Mouse (Mus musculus) liver, adult 2 months (tissue): ENCODE measurements around the gene Wipf2. TPM values are rescaled to one million over a fixed set of nuclear protein-coding genes. Genes with fewer than 3 reads are reported as not detected.

Experiments used
- DNase-seq: peaks from one replicate; pipeline ENCODE4 v3.0.0-alpha.2; 2011; ENCODE audit warnings: low read depth, low spot score; ENCODE audit errors: extremely low read depth
- H3K27ac ChIP-seq: fragments of 200-500 bp; replicated peaks from 2 replicates; pipeline ENCODE4 v1.5.1; 2012; ENCODE audit warnings: low read depth, mild to moderate bottlenecking, control low read depth, inconsistent platforms, low read length; ENCODE audit not compliant: insufficient read depth
- H3K27me3 ChIP-seq: fragments of 200-500 bp; 2 replicates; pipeline ENCODE4 v1.6.1; 2012; ENCODE audit warnings: mild to moderate bottlenecking, moderate library complexity, low read length, inconsistent platforms; ENCODE audit not compliant: control insufficient read depth, insufficient read depth
- H3K36me3 ChIP-seq: fragments of 200-500 bp; 2 replicates; pipeline ENCODE4 v1.6.1; 2012; ENCODE audit warnings: low read length, inconsistent platforms; ENCODE audit not compliant: control insufficient read depth, insufficient read depth
- H3K4me1 ChIP-seq: fragments of 200-500 bp; 2 replicates; pipeline ENCODE4 v1.6.1; 2011; ENCODE audit warnings: low read length; ENCODE audit not compliant: control insufficient read depth, insufficient read depth
- H3K4me3 ChIP-seq: fragments of 200-500 bp; 2 replicates; pipeline ENCODE4 v1.5.1; 2011; ENCODE audit warnings: low read depth, mild to moderate bottlenecking, control low read depth, low read length, moderate library complexity; ENCODE audit not compliant: insufficient read depth
- H3K79me2 ChIP-seq: fragments of 200-500 bp; 2 replicates; pipeline ENCODE4 v1.6.1; 2012; ENCODE audit warnings: inconsistent platforms, mild to moderate bottlenecking, low read length, moderate library complexity; ENCODE audit not compliant: control insufficient read depth, insufficient read depth
- H3K9ac ChIP-seq: fragments of 200-500 bp; 2 replicates; pipeline ENCODE4 v1.6.1; 2012; ENCODE audit warnings: low read depth, mild to moderate bottlenecking, control low read depth, inconsistent platforms, low read length
- CTCF ChIP-seq: fragments of 200-500 bp; IDR thresholded peaks from 2 replicates; pipeline ENCODE4 v1.5.1; 2011; ENCODE audit warnings: low read depth, low read length, control low read depth
- POLR2A ChIP-seq: fragments of 200-500 bp; IDR thresholded peaks from 2 replicates; pipeline ENCODE4 v1.6.1; 2011; ENCODE audit warnings: low read length, control low read depth; ENCODE audit not compliant: insufficient read depth; ENCODE audit errors: extremely low read depth
- WGBS: fragments of 180-500 bp; shearing (Covaris S2); methylation state at CpG from one replicate; pipeline ENCODE4 v1.1.7; 2018; 5-methylcytosine and 5-hydroxymethylcytosine counted together
- polyA plus RNA-seq: library from polyadenylated mRNA; depleted of rRNA; stranded (reverse); fragments of >200 nt; gene quantifications from 2 replicates; pipeline ENCODE4 v1.2.3, GENCODE M21; 2012; rRNA removed
- total RNA-seq: library from RNA; depleted of rRNA; stranded (reverse); fragments of >200 nt; gene quantifications from 2 replicates; pipeline ENCODE4 v1.2.3, GENCODE M21; 2014; rRNA removed

The Wipf2 gene
- total and polyA plus RNA-seq, 2 experiments: 1.5 to 3.1 TPM

DNA sequence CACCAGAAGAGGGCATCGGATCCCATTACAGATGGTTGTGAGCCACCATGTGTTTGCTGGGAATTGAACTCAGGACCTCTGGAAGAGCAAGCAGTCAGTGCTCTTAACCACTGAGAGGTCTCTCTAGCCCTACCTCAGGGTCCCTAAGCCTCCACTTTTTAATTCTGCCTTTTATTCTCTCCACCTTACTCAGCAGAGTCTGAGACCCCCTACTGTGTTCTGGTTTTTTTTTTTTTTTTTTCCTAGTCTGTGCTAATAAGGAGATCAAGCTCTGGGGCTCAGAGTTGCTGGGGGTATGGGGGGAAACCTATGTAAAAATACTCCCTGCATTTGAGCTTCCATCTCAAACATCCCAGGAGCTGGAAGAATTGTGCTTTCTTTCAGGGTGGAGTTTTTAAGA lies 88.7 kb downstream of the Wipf2 start:
- 81% methylated on average over 1 of the region's 1 CpGs for WGBS
- TF ChIP-seq POLR2A (no peak), CTCF (no peak)
- peaks cover 52% of the 10 kb centered on the region for H3K4me1 ChIP-seq
- no peaks in the 10 kb centered on the region for H3K27me3 ChIP-seq
- no peaks in the 10 kb centered on the region for H3K36me3 ChIP-seq
- H3K9ac ChIP-seq: no peak overlapping the region
- DNase-seq: no peak
- H3K79me2 ChIP-seq: peaks cover 17% of the 10 kb centered on the region; the same call in 1 of the 2 replicates
- H3K4me3 ChIP-seq: no peak overlapping the region
- no peak overlapping the region for H3K27ac ChIP-seq

DNA sequence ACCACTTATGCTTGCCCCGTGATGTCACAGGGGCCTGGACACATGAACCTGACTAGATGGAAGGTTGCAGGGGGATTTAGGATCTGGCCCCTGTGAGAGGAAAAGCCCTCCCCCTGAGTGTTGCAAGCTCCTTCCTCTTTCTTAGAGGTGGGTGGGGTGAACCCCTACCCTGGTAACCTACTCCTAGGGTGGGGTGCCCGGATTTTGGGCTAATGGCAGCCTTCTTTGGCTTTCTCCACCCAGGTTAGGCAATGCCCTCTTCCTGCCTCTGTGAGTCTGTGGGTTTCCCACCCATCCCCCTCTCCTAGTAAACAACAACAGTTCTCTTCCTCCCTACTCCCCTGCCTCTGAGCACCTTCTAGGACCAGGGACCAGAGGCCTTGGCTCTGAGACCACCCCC lies 89.3 kb downstream of the Wipf2 start:
- H3K4me1 ChIP-seq: peaks cover 48% of the 10 kb centered on the region
- H3K9ac ChIP-seq: no peak overlapping the region
- TF ChIP-seq CTCF: no peak
- no peak for TF ChIP-seq POLR2A
- DNase-seq: no peak
- no peaks in the 10 kb centered on the region for H3K36me3 ChIP-seq
- H3K27me3 ChIP-seq: no peaks in the 10 kb centered on the region
- WGBS: 49% methylated on average over 2 of the region's 2 CpGs
- no peak overlapping the region for H3K4me3 ChIP-seq
- H3K79me2 ChIP-seq: peaks cover 17% of the 10 kb centered on the region; the same call in 1 of the 2 replicates
- H3K27ac ChIP-seq: no peak overlapping the region

DNA sequence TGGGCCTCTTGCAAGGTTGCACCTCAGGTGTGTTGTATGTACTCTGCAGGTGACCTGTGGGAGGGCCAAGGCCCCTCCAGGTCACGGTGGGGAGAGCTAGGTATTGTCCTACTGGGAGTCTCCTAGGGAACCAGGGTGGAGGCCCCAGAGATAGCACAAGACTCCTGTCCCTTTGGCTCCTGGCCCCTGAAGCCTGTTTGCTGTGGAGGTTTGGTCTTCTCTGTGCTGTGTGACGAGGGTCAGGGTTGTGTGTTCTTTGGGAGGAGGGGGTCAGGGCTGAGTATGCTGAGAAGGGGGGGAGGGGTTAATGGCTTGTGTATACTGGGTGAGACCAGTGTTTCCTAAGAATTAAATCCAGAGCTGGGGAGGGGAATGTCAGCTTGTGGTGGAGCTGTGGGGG lies 89.9 kb downstream of the Wipf2 start:
- Histone ChIP-seq H3K27ac (no peak overlapping the region), H3K4me1 (peaks cover 44% of the 10 kb centered on the region), H3K9ac (no peak overlapping the region), H3K36me3 (no peaks in the 10 kb centered on the region), H3K79me2 (peaks cover 17% of the 10 kb centered on the region; the same call in 1 of the 2 replicates), H3K27me3 (no peaks in the 10 kb centered on the region), H3K4me3 (no peak overlapping the region)
- peak; percentile 61 for DNase-seq
- TF ChIP-seq POLR2A (no peak), CTCF (no peak)
- 18% methylated on average over 2 of the region's 2 CpGs for WGBS

DNA sequence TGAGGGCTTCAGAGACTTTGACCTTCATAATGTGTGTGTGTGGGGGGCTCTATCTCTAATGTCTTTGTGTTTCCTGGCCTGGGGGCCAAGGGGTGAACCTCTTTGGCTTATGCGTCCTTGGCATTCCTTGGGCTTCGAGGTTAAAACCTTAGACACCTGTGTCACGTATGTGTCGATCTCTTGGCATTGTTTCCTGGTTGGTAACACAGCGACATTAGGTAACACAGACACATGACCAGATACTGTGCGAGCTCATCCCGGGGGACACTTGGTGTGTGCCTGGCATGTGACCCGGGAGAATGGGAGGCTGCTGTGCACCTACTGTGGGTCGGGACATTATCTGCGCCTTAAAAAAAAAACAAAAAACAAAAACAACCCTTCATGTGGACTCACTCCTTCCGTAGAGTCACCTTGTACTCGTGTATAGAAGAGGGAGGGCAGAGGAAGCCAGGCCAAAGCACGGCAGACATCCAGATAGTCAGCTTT lies 90.4 kb downstream of the Wipf2 start:
- Histone ChIP-seq H3K79me2 (peaks cover 17% of the 10 kb centered on the region; the same call in 1 of the 2 replicates), H3K9ac (peak overlapping the region; percentile 45), H3K4me1 (peaks cover 42% of the 10 kb centered on the region), H3K36me3 (no peaks in the 10 kb centered on the region), H3K4me3 (no peak overlapping the region), H3K27ac (peak overlapping the region; percentile 72), H3K27me3 (no peaks in the 10 kb centered on the region)
- 5% methylated on average over 13 of the region's 13 CpGs for WGBS
- peak; percentile 90 for DNase-seq
- TF ChIP-seq POLR2A: no peak
- TF ChIP-seq CTCF: no peak

DNA sequence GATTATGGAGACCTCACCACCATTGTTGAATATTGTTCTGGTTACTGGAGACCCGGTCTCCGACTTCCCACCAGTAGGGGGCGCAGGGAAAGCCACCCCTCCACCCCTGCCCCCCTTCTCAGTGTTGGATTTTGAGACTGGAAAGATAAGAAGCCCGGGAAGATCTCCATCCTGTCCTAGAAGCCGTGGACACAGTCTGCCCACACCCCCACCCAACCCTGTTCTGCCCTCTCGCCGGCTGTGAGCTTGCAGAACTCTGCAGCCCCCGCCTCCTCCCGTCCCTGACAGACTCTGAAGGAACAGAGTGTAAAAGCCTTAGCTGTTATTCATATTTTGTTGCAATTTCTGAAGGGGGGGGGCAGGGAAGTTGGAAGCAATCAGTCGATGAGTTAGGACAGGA lies 90.9 kb downstream of the Wipf2 start:
- no peak overlapping the region for H3K4me3 ChIP-seq
- no peaks in the 10 kb centered on the region for H3K36me3 ChIP-seq
- H3K79me2 ChIP-seq: peaks cover 14% of the 10 kb centered on the region; the same call in 1 of the 2 replicates
- no peak overlapping the region for H3K27ac ChIP-seq
- H3K9ac ChIP-seq: no peak overlapping the region; the same call in 1 of the 2 replicates
- DNase-seq: peak; percentile 37
- 18% methylated on average over 10 of the region's 10 CpGs for WGBS
- TF ChIP-seq POLR2A (no peak), CTCF (peak; percentile 77)
- no peaks in the 10 kb centered on the region for H3K27me3 ChIP-seq
- peaks cover 42% of the 10 kb centered on the region for H3K4me1 ChIP-seq

Other genes with a start within 250 kb of the Wipf2 start
- not detected in 2 replicates for gene Gm12355, start 238.0 kb upstream of the Wipf2 start, total RNA-seq
- gene Gm12355, start 238.0 kb upstream of the Wipf2 start, polyA plus RNA-seq: not detected in 2 replicates
- gene Gsdma3, start 237.3 kb upstream of the Wipf2 start, total RNA-seq: not detected in 2 replicates
- not detected in 2 replicates for gene Gsdma3, start 237.3 kb upstream of the Wipf2 start, polyA plus RNA-seq
- not detected in 2 replicates for gene Gsdma2, start 216.9 kb upstream of the Wipf2 start, total RNA-seq
- not detected in 2 replicates for gene Gsdma2, start 216.9 kb upstream of the Wipf2 start, polyA plus RNA-seq
- gene Gsdma, start 199.3 kb upstream of the Wipf2 start, total RNA-seq: not detected in 2 replicates
- gene Gsdma, start 199.3 kb upstream of the Wipf2 start, polyA plus RNA-seq: not detected in 2 replicates
- 54.6 and 69.7 TPM in 2 replicates for gene Psmd3, start 181.1 kb upstream of the Wipf2 start, total RNA-seq
- gene Psmd3, start 181.1 kb upstream of the Wipf2 start, polyA plus RNA-seq: 158 TPM in 2 replicates
- not detected in 2 replicates for gene Csf3, start 162.4 kb upstream of the Wipf2 start, total RNA-seq
- 0.07 TPM in 1 of 2 replicates, not detected in the other for gene Csf3, start 162.4 kb upstream of the Wipf2 start, polyA plus RNA-seq
- gene Med24, start 134.2 kb upstream of the Wipf2 start, total RNA-seq: 3.9 and 6.2 TPM in 2 replicates
- 16.2 and 23.2 TPM in 2 replicates for gene Med24, start 134.2 kb upstream of the Wipf2 start, polyA plus RNA-seq
- gene Thra, start 123.0 kb upstream of the Wipf2 start, total RNA-seq: 5.5 and 8.9 TPM in 2 replicates
- 13.6 and 14.9 TPM in 2 replicates for gene Thra, start 123.0 kb upstream of the Wipf2 start, polyA plus RNA-seq
- 19.0 and 45.4 TPM in 2 replicates for gene Nr1d1, start 88.3 kb upstream of the Wipf2 start, total RNA-seq
- 75.4 and 106 TPM in 2 replicates for gene Nr1d1, start 88.3 kb upstream of the Wipf2 start, polyA plus RNA-seq
- 15.5 and 17.7 TPM in 2 replicates for gene Msl1, start 68.1 kb upstream of the Wipf2 start, total RNA-seq
- gene Msl1, start 68.1 kb upstream of the Wipf2 start, polyA plus RNA-seq: 17.0 and 17.2 TPM in 2 replicates
- gene Casc3, start 58.7 kb upstream of the Wipf2 start, total RNA-seq: 3.6 and 6.6 TPM in 2 replicates
- gene Casc3, start 58.7 kb upstream of the Wipf2 start, polyA plus RNA-seq: 11.2 and 12.5 TPM in 2 replicates
- gene Rapgefl1, start 26.9 kb upstream of the Wipf2 start, total RNA-seq: 0.13 and 0.18 TPM in 2 replicates
- gene Rapgefl1, start 26.9 kb upstream of the Wipf2 start, polyA plus RNA-seq: 1.4 and 1.9 TPM in 2 replicates
- gene Cdc6, start 44.2 kb downstream of the Wipf2 start, total RNA-seq: 0.09 and 0.20 TPM in 2 replicates
- 0.07 TPM in 1 of 2 replicates, not detected in the other for gene Cdc6, start 44.2 kb downstream of the Wipf2 start, polyA plus RNA-seq
- 3.7 and 4.5 TPM in 2 replicates for gene Rara, start 64.2 kb downstream of the Wipf2 start, total RNA-seq
- 14.1 and 14.6 TPM in 2 replicates for gene Rara, start 64.2 kb downstream of the Wipf2 start, polyA plus RNA-seq
- not detected in 2 replicates for gene Gjd3, start 119.4 kb downstream of the Wipf2 start, total RNA-seq
- 0.11 TPM in 1 of 2 replicates, not detected in the other for gene Gjd3, start 119.4 kb downstream of the Wipf2 start, polyA plus RNA-seq
- 1.8 and 4.2 TPM in 2 replicates for gene Top2a, start 160.6 kb downstream of the Wipf2 start, total RNA-seq
- 0.22 and 0.31 TPM in 2 replicates for gene Top2a, start 160.6 kb downstream of the Wipf2 start, polyA plus RNA-seq
- 662 and 813 TPM in 2 replicates for gene Igfbp4, start 177.6 kb downstream of the Wipf2 start, total RNA-seq
- 1,830 and 2,620 TPM in 2 replicates for gene Igfbp4, start 177.6 kb downstream of the Wipf2 start, polyA plus RNA-seq
- 0.27 and 0.46 TPM in 2 replicates for gene Tns4, start 225.7 kb downstream of the Wipf2 start, total RNA-seq
- gene Tns4, start 225.7 kb downstream of the Wipf2 start, polyA plus RNA-seq: 0.27 and 1.2 TPM in 2 replicates